Mouse (Mus musculus): ENCODE data around the gene Ufl1.
A peak's percentile ranks its signal among the peaks of the same experiment; 100 is the strongest.
"Not testable (repeated sequence)": the region's sequence is repeated elsewhere in the genome, so short reads cannot be mapped to it uniquely, and the experiment has no call there.

The Ufl1 gene

GRCm38 (mm10) chr4:25281671-25282038 is at the start of gene Ufl1:
TSS of gene Ufl1 (minus strand) at chr4:25281821.
- DNase-seq (ENCODE audit: low read depth) = peak; percentile 93

- no peak for DNase-seq (ENCODE audit: low read depth)
These were observed 44.1 kb upstream of the Ufl1 start for GRCm38 (mm10) chr4:25325684-25326220.

GRCm38 (mm10) chr4:25322631-25323178 is 41.1 kb upstream of the Ufl1 start:
- no peak for DNase-seq (ENCODE audit: low read depth)

GRCm38 (mm10) chr4:25313767-25314166 is 32.1 kb upstream of the Ufl1 start:
- no peak for DNase-seq (ENCODE audit: low read depth)

DNA sequence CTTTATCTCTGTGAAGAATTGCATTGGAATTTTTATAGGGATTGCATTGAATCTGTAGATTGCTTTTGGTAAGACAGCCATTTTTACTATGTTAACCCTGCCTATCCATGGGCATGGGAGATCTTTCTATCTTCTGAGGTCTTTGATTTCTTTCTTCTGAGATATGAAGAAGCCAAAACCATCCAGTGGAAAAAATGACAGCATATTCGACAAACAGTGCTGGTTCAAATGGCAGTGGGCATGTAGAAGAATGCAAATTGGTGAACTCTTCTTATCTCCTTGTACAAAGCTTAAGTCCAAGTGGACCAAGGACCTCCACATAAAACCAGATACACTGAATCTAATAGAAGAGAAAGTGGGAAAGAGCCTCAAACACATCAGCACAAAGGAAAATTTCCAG is 3.4 kb upstream of the Ufl1 start:
- DNase-seq (ENCODE audit: low read depth) = not testable (repeated sequence)

GRCm38 (mm10) chr4:25280938-25281670 is 517 bp downstream of the Ufl1 start:
- no peak for DNase-seq (ENCODE audit: low read depth)

- no peak for DNase-seq (ENCODE audit: low read depth)
These were observed 8.6 kb downstream of the Ufl1 start for GRCm38 (mm10) chr4:25272861-25273627.

GRCm38 (mm10) chr4:25271926-25272325 is 9.7 kb downstream of the Ufl1 start:
- no peak for DNase-seq (ENCODE audit: low read depth)

GRCm38 (mm10) chr4:25267144-25267543 is 14.5 kb downstream of the Ufl1 start:
- DNase-seq (ENCODE audit: low read depth) = no peak

DNA sequence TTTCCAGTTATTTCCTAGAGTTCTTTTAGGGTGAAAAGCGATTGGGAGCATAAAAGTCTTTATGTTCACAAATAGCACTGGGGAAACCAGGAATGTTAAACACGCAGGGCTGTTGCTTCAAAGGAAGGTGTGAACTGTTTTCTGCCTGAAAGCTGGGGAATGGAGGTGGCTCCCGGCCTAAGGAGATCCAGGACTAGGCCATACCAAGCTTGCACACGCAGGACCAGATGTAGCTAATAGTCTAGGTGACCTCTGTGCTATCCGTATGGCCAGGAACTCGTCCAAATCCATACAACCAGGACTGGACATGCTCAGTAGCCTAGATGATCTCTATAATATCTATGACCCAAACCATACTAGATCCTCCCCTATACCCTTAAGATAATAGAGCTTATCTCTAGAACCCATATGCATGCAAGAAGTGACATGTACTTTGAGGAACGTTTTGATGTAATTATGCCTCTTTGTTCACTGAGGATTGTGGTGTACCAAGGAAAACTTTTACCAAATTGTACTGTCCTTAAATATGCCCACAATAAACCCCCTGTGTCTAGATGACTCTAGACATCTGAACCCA is 23.7 kb downstream of the Ufl1 start:
- no peak for DNase-seq (ENCODE audit: low read depth)

GRCm38 (mm10) chr4:25242776-25243175 is 38.8 kb downstream of the Ufl1 start, which contains the start of gene Fhl5:
TSS of gene Fhl5 (minus strand) at chr4:25242876.
- DNase-seq (ENCODE audit: low read depth) = no peak

- not testable (repeated sequence) for DNase-seq (ENCODE audit: low read depth)
These were observed 46.0 kb downstream of the Ufl1 start for GRCm38 (mm10) chr4:25235663-25236062.

GRCm38 (mm10) chr4:25233767-25234166 is 47.9 kb downstream of the Ufl1 start:
- DNase-seq (ENCODE audit: low read depth) = not testable (repeated sequence)

- DNase-seq (ENCODE audit: low read depth) = no peak
These were observed 49.1 kb downstream of the Ufl1 start for GRCm38 (mm10) chr4:25232546-25232945.

GRCm38 (mm10) chr4:25227527-25227926 is 54.1 kb downstream of the Ufl1 start:
- DNase-seq (ENCODE audit: low read depth) = no peak

DNA sequence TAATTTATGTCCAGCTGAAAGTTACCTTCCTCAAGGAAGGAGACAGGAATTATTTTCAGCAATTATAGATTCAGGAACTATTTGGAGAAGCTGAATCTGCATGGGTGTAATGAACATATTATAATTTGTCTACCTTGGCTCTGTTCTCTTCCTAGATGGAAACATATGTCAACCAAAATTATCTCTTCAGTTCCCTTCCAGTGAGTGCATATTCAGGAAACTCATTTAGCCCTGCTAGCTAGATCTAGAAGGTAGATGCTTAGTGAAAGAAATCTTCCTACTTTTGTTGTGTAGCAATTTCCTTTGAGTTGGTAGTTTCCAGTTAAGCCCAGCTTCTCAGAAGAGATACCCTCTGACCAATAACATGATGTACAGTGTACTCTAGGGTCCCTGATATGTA is 59.7 kb downstream of the Ufl1 start:
- no peak for DNase-seq (ENCODE audit: low read depth)

DNA sequence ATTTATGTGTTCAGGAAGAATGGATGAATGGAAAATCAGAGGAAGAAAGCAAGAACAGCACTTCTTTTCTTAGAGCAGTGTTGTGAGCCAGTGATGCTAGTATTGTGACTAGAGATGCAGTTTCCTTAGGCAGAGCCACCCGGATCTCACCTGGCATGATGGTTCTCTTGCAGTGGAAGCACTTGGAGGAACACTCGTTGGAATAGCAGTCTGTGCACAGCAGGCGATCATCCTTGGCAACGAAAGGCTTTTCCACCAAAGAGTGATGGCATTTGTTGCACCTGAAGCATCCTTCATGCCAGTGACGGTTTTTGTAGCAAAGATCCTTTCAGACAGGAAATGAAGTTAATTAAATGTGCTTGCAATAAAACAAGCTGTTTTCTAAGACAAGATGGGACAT is 68.2 kb downstream of the Ufl1 start:
- DNase-seq (ENCODE audit: low read depth) = no peak

- no peak for DNase-seq (ENCODE audit: low read depth)
These were observed 75.5 kb downstream of the Ufl1 start for GRCm38 (mm10) chr4:25206166-25206565.
